In the genomic region with DNA sequence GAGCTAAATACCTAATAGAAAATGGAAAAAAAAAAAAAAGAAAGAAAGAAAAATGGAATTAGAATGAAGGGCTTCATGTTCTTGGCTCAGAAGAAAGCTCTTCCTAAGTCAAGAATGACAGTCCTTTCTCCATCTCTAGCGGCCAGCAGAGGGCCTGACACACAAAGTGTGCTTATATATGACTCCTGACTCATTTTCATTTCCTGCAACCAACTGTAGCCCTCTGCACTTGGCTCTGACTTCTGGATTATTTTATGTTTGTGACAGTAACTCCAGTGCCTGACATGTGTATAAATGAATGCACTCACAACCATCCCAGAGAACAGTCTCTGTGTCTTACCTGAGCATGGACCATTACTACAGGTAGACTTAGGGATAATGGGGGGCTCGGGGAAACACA, we compare ENCODE assay signal across 8 mouse cellular contexts. TPM values are rescaled to one million over a fixed set of nuclear protein-coding genes. Genes with fewer than 3 reads are reported as not detected.
DNase-seq lines count a peak whose midpoint lies in the region; ATAC-seq lines count a peak whose summit lies in the region.

No protein-coding gene starts in this region.

- DNase-seq in hindbrain, embryonic 11.5 days (ENCODE audit: low spot score): peak; percentile 38
- peak; percentile 90 for DNase-seq in 416B (ENCODE audit: low read depth)
- peak; percentile 16 for DNase-seq in Muller cell, postnatal 12 days (ENCODE audit: inconsistent ontology term)
- peak; percentile 50 for DNase-seq in kidney, adult 9 months
- DNase-seq in thymus, postnatal 0 days (ENCODE audit: low spot score): peak; percentile 64
- DNase-seq in urinary bladder, adult 18-20 months (ENCODE audit: low spot score in 2 of 2): no peak
- no peak for DNase-seq in gastrocnemius, postnatal 10 days

- H3K27ac ChIP-seq in hindbrain, embryonic 11.5 days (ENCODE audit: low read depth, low read length): no peak overlapping the region
- H3K27ac ChIP-seq in hindbrain, embryonic 13.5 days: no peak overlapping the region

- peaks cover 4% of the 10 kb centered on the region for H3K4me1 ChIP-seq in hindbrain, embryonic 11.5 days (replicated peaks; ENCODE audit: control insufficient read depth, insufficient read depth, low read length)
- peaks cover 11% of the 10 kb centered on the region for H3K4me1 ChIP-seq in hindbrain, embryonic 13.5 days (replicated peaks)

- WGBS in hindbrain, embryonic 11.5 days: 55% methylated on average over 2 of the region's 2 CpGs
- WGBS in hindbrain, embryonic 13.5 days: 68% methylated on average over 2 of the region's 2 CpGs

- no peak overlapping the region for H3K4me2 ChIP-seq in hindbrain, embryonic 11.5 days (replicated peaks; ENCODE audit: low read depth, low read length)
- no peak overlapping the region for H3K4me2 ChIP-seq in hindbrain, embryonic 13.5 days

- H3K36me3 ChIP-seq in hindbrain, embryonic 11.5 days (ENCODE audit: control insufficient read depth, insufficient read depth, low read length): no peaks in the 10 kb centered on the region
- no peaks in the 10 kb centered on the region for H3K36me3 ChIP-seq in hindbrain, embryonic 13.5 days

- H3K27me3 ChIP-seq in hindbrain, embryonic 11.5 days (ENCODE audit: control insufficient read depth, insufficient read depth, low read length): peaks cover 15% of the 10 kb centered on the region
- H3K27me3 ChIP-seq in hindbrain, embryonic 13.5 days: peaks cover 32% of the 10 kb centered on the region

- no peak overlapping the region for H3K9ac ChIP-seq in hindbrain, embryonic 11.5 days (ENCODE audit: low read depth, low read length)
- no peak overlapping the region for H3K9ac ChIP-seq in hindbrain, embryonic 13.5 days

- H3K4me3 ChIP-seq in hindbrain, embryonic 11.5 days (ENCODE audit: low read depth, low read length): no peak overlapping the region
- H3K4me3 ChIP-seq in hindbrain, embryonic 13.5 days: no peak overlapping the region

- ATAC-seq in hindbrain, embryonic 11.5 days (ENCODE audit: low FRiP score): no peak
- no peak for ATAC-seq in hindbrain, embryonic 13.5 days (ENCODE audit: low FRiP score)

- no peaks in the 10 kb centered on the region for H3K9me3 ChIP-seq in hindbrain, embryonic 11.5 days (ENCODE audit: control insufficient read depth, low read length)
- no peaks in the 10 kb centered on the region for H3K9me3 ChIP-seq in hindbrain, embryonic 13.5 days

RNA-seq across cellular contexts. Expression of gene Prrg4, which starts 2.0 kb away (rescaled TPM):
- 0.39 and 1.4 TPM in 2 replicates for polyA plus RNA-seq in hindbrain, embryonic 11.5 days (2014; fragmentation: Nextera tagmentation; extraction: Ambion mirVana)
- polyA plus RNA-seq in hindbrain, embryonic 13.5 days (2015; fragmentation: Nextera tagmentation; extraction: Ambion mirVana): 0.32 and 0.36 TPM in 2 replicates
- polyA plus RNA-seq in thymus, postnatal 0 days (2015; fragmentation: Nextera tagmentation; extraction: Ambion mirVana): 2.3 and 2.6 TPM in 2 replicates
- total RNA-seq in gastrocnemius, postnatal 10 days (2021): 1 to 10 TPM in 1 of 2 experiments, under 1 TPM in 1; 0.77 to 1.1 TPM

RNA-seq across cellular contexts. Expression of gene Ccdc73, which starts 20.0 kb away (rescaled TPM):
- 5.8 and 7.6 TPM in 2 replicates for polyA plus RNA-seq in hindbrain, embryonic 11.5 days (2014; fragmentation: Nextera tagmentation; extraction: Ambion mirVana)
- 7.1 and 7.7 TPM in 2 replicates for polyA plus RNA-seq in hindbrain, embryonic 13.5 days (2015; fragmentation: Nextera tagmentation; extraction: Ambion mirVana)
- polyA plus RNA-seq in thymus, postnatal 0 days (2015; fragmentation: Nextera tagmentation; extraction: Ambion mirVana): 7.5 and 7.6 TPM in 2 replicates
- total RNA-seq in gastrocnemius, postnatal 10 days (2021): 1 to 10 TPM; 3.0 to 4.1 TPM

RNA-seq across cellular contexts. Expression of gene Qser1, which starts 31.1 kb away (rescaled TPM):
- 14.1 and 19.6 TPM in 2 replicates for polyA plus RNA-seq in hindbrain, embryonic 11.5 days (2014; fragmentation: Nextera tagmentation; extraction: Ambion mirVana)
- polyA plus RNA-seq in hindbrain, embryonic 13.5 days (2015; fragmentation: Nextera tagmentation; extraction: Ambion mirVana): 7.5 and 7.6 TPM in 2 replicates
- polyA plus RNA-seq in thymus, postnatal 0 days (2015; fragmentation: Nextera tagmentation; extraction: Ambion mirVana): 3.9 and 4.6 TPM in 2 replicates
- total RNA-seq in gastrocnemius, postnatal 10 days (2021): 10 to 100 TPM; 27.6 to 29.3 TPM

Comparison
In these comparisons a context has a peak if more than half of its experiments do, and no peak if none do; other contexts are left out.
1. DNase-seq: peak in hindbrain, embryonic 11.5 days (single experiment), 416B (single experiment), Muller cell, postnatal 12 days (single experiment), kidney, adult 9 months (single experiment) and thymus, postnatal 0 days (single experiment); none in urinary bladder, adult 18-20 months (0 of 2) and gastrocnemius, postnatal 10 days (single experiment).